Mouse (Mus musculus) E14TG2a.4 (cell line): Measurements from ENCODE around the gene Hspbap1.

Experiments
- H3K27me3 ChIP-seq: 2 replicates; pipeline ENCODE4 v1.6.1; 2014; ENCODE audit warnings: low read length, control low read depth; ENCODE audit not compliant: insufficient read depth
- H3K36me3 ChIP-seq: 2 replicates; pipeline ENCODE4 v1.6.1; 2014; ENCODE audit warnings: low read length, control low read depth; ENCODE audit not compliant: insufficient read depth
- H3K4me1 ChIP-seq: replicated peaks from 2 replicates; pipeline ENCODE4 v1.6.1; 2014; ENCODE audit warnings: low read depth, low read length, control low read depth
- H3K4me3 ChIP-seq: replicated peaks from 2 replicates; pipeline ENCODE4 v1.5.1; 2014; ENCODE audit warnings: mild to moderate bottlenecking, low read length
- H3K9me3 ChIP-seq: 2 replicates; pipeline ENCODE4 v1.6.1; 2014; ENCODE audit warnings: low read length, control low read depth
- CTCF ChIP-seq: conservative IDR thresholded peaks from 2 replicates; pipeline ENCODE4 v1.5.1; 2014; ENCODE audit warnings: low read length
- NANOG ChIP-seq: IDR thresholded peaks from 2 replicates; pipeline ENCODE4 v1.6.1; 2014; ENCODE audit warnings: borderline replicate concordance, low read length, mixed read lengths
- POU5F1 ChIP-seq: IDR thresholded peaks from 2 replicates; pipeline ENCODE4 v1.6.1; 2014; ENCODE audit warnings: low read length, borderline replicate concordance

The Hspbap1 gene

DNA sequence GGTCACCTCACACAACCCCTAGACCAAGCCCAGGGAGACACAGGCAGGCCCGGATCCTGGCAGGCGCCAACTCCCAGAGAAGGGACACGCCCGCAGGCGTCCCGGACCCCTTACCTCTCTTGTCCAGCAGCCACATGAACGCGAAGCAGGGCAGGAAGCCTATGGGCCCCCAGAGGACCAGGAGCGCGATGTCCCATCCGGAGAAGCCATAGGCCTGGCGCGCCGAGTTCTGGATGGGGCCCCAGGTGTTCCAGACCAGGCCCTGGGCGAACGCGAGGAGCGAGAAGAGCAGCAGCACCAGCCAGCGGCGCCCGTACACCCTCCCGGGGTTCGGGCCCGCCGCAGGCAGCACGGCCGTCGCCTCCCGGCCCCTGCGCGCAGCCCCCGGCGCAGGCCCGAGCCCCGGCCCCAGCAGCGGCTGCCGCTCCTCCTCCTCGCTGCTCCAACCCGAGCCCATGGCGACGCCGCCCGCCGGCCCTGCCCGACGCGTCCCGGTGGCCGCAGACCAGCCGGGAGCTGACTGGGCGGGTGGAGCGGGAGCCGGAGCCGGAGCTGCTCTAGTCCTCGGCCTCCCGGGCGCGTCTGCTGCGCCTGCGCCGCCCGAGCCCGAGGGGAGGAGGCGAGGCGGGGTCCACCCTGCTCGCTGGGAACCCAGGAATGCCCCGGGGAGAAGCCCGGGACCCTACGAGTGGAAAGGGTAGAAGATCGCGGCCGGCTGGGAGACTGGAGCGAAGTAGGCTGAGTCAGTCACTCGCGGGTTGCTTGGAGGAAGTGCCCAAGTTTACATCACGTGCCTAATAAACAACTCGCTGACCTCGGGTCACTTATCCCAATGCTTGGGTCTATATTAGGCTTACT lies 1.2 kb upstream of the Hspbap1 start, which contains the start of gene Dirc2:
TSS of gene Dirc2 (minus strand) at position 572 of the 858 bp plus-strand sequence.
- peaks cover 53% of the 10 kb centered on the region for H3K4me1 ChIP-seq
- TF ChIP-seq POU5F1: no peak
- TF ChIP-seq CTCF: no peak
- no peak for TF ChIP-seq NANOG
- peaks cover 20% of the 10 kb centered on the region for H3K36me3 ChIP-seq
- no peaks in the 10 kb centered on the region for H3K9me3 ChIP-seq
- H3K4me3 ChIP-seq: peak within 1 kb of the TSS; percentile 95
- H3K27me3 ChIP-seq: no peaks in the 10 kb centered on the region; the same call in 1 of the 2 replicates

DNA sequence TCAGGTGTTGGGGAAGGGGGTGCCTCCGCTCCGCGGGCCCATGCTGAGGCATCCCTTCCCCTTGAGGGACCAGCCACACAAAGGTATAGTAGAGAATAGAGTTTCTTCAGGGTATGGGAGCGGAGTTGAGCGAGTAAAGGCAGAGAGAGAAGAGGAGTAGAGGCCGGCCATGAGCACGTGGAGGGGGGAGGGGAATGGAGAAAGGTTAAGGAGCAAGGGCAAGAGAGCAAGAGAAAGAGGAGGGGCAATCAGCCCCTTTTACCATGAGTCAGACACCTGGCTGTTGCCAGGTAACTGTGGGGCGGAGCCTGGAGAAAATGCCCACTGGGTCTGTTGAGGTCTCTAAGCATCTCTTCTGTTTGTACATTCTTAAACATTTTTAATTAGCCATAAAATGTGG lies 966 bp downstream of the Hspbap1 start:
- H3K36me3 ChIP-seq: peaks cover 37% of the 10 kb centered on the region
- H3K27me3 ChIP-seq: no peaks in the 10 kb centered on the region; the same call in 1 of the 2 replicates
- TF ChIP-seq POU5F1 (no peak), CTCF (no peak), NANOG (no peak)
- peaks cover 69% of the 10 kb centered on the region for H3K4me1 ChIP-seq
- peak overlapping the region; percentile 95 for H3K4me3 ChIP-seq
- H3K9me3 ChIP-seq: no peaks in the 10 kb centered on the region

DNA sequence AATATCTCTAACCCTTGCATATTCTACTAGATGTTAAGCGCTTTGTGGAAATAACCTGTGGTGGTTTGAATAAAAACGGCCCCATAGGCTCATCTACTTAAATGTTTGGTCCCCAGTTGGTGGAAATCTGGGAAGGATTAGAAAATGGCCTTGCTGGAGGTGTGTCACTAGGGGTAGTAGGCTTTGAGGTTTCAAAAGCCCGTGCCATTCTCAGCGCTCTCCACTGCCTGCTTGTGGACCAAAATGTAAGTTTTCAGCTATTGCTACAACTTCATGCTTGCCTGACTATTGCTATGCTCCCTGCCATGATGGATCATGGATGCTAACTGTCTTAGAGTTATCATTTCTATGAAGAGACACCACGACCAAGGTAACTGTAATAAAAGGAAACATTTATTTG lies 1.4 kb downstream of the Hspbap1 start:
- Histone ChIP-seq H3K36me3 (peaks cover 42% of the 10 kb centered on the region), H3K9me3 (no peaks in the 10 kb centered on the region), H3K4me1 (peaks cover 69% of the 10 kb centered on the region), H3K27me3 (no peaks in the 10 kb centered on the region; the same call in 1 of the 2 replicates), H3K4me3 (peak overlapping the region; percentile 95)
- TF ChIP-seq POU5F1 (no peak), NANOG (no peak), CTCF (no peak)

DNA sequence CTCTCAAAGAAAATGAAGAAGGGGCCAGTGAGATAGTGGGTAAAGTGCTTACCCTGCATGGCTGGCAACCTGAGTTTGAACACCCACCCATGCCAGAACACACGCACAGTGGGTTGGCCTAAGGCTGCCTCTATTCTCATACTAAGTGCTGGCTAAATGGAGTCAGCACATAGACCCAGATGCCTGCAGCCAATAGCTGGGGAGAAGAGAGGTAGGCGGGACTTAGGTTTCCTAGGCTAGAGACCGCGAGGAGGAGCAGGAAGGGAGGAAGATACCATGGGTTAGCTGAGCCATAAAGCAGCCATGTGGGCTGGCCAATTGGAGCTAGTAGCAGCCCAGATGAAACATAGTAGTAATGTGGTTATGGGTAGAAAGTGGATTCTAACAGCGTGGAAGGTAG lies 2.4 kb downstream of the Hspbap1 start:
- H3K4me1 ChIP-seq: peaks cover 68% of the 10 kb centered on the region
- peak overlapping the region; percentile 95 for H3K4me3 ChIP-seq
- no peaks in the 10 kb centered on the region for H3K9me3 ChIP-seq
- TF ChIP-seq CTCF (no peak), POU5F1 (no peak), NANOG (no peak)
- H3K27me3 ChIP-seq: no peaks in the 10 kb centered on the region; the same call in 1 of the 2 replicates
- peaks cover 42% of the 10 kb centered on the region for H3K36me3 ChIP-seq

DNA sequence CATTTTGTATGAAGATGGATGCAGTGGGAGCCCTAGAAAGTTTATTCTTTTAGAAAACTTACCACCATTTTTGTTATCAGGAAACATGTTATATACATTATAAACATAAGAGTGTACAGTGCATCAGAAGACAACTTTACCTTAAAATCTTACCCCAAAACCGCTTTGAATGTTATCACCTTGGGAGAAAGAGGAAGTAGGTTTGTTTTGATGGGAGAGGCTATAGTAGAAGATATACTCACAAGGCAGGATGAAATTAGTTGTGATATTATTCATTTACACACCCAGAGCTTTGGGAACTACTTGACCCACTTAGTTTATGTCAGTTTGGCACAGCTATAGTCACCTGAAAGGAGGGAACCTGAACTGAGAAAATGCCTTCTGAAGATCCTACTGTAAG lies 5.7 kb downstream of the Hspbap1 start:
- peak overlapping the region; percentile 1; the same call in 1 of the 2 replicates for H3K4me3 ChIP-seq
- peaks cover 3% of the 10 kb centered on the region; the same call in 1 of the 2 replicates for H3K9me3 ChIP-seq
- peaks cover 74% of the 10 kb centered on the region for H3K4me1 ChIP-seq
- H3K36me3 ChIP-seq: peaks cover 72% of the 10 kb centered on the region
- no peak for TF ChIP-seq NANOG
- TF ChIP-seq CTCF: no peak
- no peak for TF ChIP-seq POU5F1
- no peaks in the 10 kb centered on the region for H3K27me3 ChIP-seq

DNA sequence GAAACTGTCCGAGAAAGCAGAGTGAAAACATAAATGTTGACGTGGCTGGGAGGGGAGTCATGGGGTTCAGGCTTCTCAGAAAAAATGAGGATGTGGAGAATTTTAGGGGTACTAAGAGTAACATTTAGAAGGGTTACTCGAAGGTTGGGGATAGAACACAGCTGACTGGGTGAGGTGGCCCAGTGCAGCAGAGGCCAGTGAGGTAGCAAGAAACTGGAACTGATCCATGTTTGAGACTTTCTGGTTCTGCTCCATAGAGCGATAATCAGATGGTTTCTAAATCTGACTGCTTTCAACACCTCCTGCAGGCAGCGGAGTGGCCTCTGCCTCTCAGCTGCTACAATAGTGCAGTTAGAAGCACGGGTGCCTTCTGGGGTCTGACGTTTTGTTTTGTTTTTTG lies 6.6 kb downstream of the Hspbap1 start:
- TF ChIP-seq CTCF: no peak
- TF ChIP-seq POU5F1: no peak
- TF ChIP-seq NANOG: no peak
- Histone ChIP-seq H3K4me3 (0 out of 2 replicates have a peak overlapping the region, but pooled peaks have one; percentile 1), H3K4me1 (peaks cover 79% of the 10 kb centered on the region), H3K27me3 (no peaks in the 10 kb centered on the region), H3K9me3 (peaks cover 3% of the 10 kb centered on the region; the same call in 1 of the 2 replicates), H3K36me3 (peaks cover 75% of the 10 kb centered on the region)

DNA sequence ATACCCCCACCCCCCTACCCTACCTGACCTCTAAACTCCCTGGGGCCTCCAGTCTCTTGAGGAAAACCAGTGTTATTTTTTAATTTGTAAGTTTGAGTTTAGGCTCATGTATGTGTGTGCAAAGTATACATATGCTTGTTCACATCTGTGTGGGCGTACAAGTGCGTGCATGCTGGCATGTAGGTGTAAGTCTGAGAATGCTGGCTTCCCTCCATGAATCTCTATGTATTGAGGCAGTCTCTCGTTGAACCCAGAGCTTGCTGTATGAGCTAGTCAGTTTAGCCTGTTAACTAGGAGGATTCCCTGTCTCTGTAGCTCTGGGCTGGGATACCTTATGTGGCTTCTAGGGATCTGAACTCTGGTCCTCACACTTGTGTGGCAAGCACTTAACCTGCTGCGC lies 7.6 kb downstream of the Hspbap1 start:
- TF ChIP-seq POU5F1 (no peak), NANOG (no peak), CTCF (no peak)
- Histone ChIP-seq H3K4me1 (peaks cover 82% of the 10 kb centered on the region), H3K9me3 (peaks cover 3% of the 10 kb centered on the region; the same call in 1 of the 2 replicates), H3K27me3 (no peaks in the 10 kb centered on the region), H3K4me3 (no peak overlapping the region), H3K36me3 (peaks cover 78% of the 10 kb centered on the region)

DNA sequence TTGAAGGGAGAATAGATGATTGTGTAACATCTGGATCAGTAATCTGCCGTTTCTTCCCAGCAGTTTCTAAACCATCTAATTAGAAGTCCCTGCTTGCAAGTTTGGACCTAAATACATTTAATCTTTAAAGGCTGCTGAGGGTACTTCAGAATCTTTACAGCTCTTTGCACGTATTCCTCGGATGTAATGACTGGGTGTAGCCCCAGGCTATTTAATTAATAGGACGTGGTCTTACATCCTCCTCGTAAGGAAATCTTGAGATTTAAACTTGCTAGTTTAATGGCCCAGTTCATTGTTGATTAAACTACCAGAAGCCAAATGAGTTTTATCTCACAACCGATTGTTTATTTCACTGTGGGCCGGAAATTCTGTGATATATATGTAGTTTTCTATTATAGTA lies 9.5 kb downstream of the Hspbap1 start:
- no peak overlapping the region for H3K4me3 ChIP-seq
- peaks cover 85% of the 10 kb centered on the region for H3K4me1 ChIP-seq
- peaks cover 80% of the 10 kb centered on the region for H3K36me3 ChIP-seq
- H3K9me3 ChIP-seq: peaks cover 3% of the 10 kb centered on the region; the same call in 1 of the 2 replicates
- no peaks in the 10 kb centered on the region for H3K27me3 ChIP-seq
- TF ChIP-seq POU5F1: no peak
- TF ChIP-seq NANOG: no peak
- TF ChIP-seq CTCF: no peak

DNA sequence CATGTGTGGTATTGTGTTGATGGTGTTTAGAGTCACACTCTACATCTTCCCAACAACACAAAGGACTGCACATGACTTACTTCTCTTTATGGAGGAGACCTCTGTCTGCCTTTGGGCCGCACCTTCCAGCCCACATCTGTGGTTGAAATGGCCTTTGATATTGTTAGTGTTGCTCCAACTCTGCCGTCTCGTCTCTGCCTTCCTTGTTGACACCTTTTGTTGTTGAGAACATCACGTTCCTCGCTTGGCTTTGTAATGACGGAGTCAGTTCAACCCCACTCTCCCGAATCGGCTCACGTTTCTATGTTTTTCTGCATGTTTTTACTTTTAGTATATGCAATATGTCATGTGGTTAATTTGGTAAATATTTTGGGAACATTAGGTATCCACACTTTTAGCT lies 10.9 kb downstream of the Hspbap1 start:
- no peak for TF ChIP-seq POU5F1
- no peak for TF ChIP-seq CTCF
- no peak for TF ChIP-seq NANOG
- peaks cover 3% of the 10 kb centered on the region; the same call in 1 of the 2 replicates for H3K9me3 ChIP-seq
- peaks cover 75% of the 10 kb centered on the region for H3K4me1 ChIP-seq
- H3K36me3 ChIP-seq: peaks cover 70% of the 10 kb centered on the region
- no peak overlapping the region for H3K4me3 ChIP-seq
- no peaks in the 10 kb centered on the region for H3K27me3 ChIP-seq
